Mouse (Mus musculus) thymus, postnatal 25 days (tissue): ENCODE results near the gene Pcsk1.

Source experiments
- DNase-seq: peaks from one replicate; pipeline ENCODE4 v3.0.0; 2022

Gene Pcsk1

DNA sequence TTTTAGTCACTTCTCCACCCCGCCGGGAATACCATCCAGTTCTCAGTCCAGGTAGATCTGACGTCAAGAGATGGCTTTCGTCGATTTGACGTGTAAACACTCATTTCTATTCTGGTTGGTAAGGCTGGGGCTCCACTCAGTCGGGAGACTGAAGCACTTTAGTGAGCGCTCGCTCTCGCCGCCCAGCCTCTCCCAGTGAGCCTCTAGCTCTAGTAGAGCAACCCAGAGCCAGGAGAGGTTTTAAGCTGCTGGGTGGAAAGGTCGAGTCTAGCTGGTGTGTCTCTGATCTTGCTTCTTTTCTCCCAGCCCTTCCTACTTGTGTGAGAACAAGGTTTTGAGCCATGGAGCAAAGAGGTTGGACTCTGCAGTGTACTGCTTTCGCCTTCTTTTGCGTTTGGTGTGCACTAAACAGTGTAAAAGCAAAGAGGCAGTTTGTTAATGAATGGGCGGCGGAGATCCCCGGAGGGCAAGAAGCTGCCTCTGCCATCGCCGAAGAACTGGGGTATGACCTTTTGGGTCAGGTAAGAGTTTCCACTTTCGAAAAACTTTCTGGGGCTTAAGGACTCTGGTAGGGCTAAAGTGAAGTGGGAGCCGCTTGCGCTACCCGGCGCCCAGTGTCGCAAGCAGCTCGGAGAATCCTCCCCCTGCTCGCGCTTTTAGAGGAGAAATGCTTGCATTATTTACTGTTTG, at the start of gene Pcsk1:
TSS of gene Pcsk1 (plus strand) at position 106 of the 690 bp plus-strand sequence.
- DNase-seq: no peak

DNA sequence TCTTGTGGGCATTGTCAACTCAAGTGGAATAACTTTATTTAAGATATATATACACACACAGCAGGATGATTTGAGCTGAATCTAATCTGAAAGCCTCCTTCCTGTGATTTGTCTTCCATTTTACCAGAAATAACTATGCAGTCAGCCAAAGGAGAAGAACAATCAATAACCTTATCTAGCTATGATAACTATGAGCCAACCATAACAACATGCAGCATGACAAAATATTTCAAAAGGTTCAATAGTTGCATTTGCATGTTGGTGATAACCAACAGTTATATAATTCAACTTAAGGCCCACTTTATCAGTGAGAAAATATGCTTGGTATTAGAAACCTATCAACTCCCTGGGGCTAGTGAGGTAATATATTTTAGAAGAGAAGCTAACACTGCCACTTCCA, 30.8 kb upstream of the Pcsk1 start:
- no peak for DNase-seq

DNA sequence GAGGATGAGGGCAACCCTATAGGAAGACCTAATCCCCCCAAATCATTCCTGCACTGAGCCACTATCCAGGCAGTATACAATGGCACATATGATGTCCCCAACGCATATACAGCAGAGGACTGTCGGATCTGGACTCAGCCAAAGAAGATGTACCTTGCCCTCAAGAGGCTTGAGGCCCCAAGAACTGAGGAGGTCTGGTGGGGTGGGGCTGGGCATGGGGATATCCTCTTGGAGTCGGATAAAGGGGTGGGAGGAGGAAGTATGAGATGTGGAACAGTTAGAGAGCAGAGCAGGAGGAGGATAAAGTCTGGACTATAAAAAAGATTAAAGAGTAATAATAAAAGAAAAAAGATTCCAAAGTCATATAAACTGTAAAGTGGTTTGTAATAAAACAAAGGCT, 25.7 kb upstream of the Pcsk1 start:
- DNase-seq: no peak

DNA sequence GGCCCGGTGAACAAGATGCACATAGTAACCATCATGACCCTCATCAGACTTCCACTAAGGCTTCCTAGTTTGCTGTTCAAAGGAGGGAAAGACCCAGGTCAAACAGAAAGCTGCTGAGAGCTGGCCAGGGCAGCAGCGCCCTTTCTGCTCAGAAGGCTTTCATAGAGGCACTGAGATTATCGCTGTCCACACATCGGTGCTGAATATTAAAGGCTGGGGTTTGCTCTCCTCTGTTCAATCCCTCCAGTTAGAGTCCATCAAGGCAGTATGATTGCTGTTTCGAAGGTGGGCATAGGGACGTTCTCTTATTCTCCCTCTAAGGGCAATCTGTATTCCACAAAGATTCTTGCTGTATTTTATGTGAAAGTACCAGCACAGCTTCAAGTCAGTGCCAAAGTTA, 1.0 kb upstream of the Pcsk1 start:
- DNase-seq: no peak

DNA sequence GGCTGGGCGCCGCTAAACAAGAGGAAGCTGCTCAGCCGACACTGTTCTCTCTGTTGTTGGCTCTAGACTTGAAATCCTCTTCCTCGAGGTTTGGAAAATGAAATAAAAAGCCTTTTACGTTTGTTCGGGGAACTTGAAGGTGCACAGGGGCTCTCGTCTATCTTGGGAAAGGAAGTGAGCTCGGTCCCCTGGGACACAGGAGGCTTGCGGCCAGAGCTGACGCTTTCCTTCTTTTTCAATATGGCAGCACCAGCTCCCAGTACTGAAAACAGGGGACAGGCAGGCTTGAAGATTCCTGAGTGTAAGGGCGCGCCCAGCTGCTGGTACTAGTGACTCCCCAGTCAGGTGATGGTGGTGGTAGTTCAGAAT, 769 bp downstream of the Pcsk1 start:
- DNase-seq: no peak

DNA sequence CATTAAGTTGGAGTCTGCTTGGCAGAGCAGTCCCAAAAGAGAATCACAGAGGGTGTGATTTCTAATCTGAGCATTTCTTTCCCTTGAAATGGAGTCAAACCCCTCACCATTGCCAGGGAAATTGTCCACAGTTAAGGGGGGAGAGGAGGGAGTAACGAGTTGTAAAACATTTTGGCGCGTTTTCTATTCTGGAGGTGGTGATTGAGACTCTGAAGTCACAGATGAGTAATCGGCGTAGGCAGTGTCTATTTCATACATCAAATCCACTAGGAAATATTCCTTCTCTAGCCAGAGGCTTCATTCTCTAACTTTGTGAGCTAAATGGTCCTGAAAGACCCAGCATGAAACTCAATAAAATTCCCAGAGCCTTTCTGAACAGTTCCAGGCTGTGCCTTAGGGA, 1.4 kb downstream of the Pcsk1 start:
- DNase-seq: no peak

DNA sequence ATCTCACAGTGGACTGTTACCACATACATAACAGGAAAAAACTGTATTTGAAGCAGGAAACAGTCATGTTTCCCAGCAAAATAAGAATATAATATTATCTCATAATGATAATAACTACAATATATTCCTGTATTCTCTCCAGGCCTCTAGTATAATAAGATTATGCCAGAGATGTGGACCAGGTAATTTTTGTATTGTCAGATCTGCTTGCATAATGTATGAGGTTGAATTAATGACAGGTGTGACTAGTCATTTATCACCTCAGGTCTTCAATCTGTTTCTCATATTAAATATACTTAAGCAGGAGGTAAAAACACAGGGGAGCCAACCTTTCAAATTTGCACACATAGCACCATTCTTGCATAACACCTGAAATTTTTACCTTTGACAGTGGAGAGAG, 5.9 kb downstream of the Pcsk1 start:
- DNase-seq: no peak

DNA sequence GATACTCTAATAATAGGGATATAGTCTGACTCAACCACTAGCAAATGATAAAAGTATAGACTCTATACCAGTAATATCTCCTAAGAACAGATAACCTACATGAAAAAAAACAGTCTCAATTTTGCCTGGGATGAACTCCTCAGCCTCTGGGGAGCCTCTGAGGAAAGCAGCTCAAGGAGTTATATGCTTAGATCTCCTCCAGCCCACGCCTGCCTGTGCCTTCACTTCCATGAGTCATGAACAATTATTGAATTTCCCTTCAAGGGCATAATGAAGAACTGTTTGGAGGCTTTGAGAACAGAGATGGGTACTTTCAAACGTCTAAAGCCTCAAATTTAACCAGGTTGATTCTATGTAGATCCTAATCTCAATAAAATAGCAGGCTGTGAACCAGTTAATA, 23.5 kb downstream of the Pcsk1 start:
- no peak for DNase-seq

DNA sequence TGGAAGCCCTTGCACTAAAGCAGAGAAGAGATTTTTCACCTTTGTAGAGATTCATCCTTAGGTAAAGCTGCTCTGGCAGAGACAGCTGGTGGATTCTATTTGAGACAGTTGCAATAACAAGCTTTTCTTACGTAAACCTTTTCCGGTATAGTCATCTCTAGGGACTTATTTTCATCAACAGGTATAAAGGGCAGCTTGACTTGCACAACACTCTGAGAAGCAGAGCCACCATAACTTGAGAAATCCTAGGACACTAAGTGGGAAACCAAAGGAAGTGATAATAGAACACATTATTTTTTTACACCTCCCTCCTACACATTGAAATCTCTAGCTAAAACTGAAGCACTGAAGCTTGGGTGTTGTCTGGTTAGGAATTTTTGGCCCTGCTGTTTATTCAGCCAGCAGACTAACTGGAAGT, 24.4 kb downstream of the Pcsk1 start:
- DNase-seq: no peak

DNA sequence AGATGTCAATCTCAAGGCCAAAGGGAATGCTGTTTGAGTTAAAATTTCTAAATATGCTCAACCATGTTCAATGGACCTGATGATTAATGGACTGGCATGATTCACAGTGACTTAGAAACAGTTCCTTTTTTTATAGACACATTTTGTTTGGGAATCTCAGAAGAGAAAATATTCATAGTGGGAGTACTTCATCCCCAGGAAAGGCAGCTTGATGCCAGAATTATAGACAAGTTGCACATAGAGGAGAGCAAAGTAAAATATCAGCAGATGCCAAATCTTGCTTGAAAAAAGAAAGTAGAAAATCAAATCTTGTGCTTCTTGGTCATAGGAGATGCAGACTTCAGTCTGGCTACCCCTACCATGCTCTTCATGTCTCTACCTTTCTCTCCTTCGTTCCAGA, 25.2 kb downstream of the Pcsk1 start:
- no peak for DNase-seq

DNA sequence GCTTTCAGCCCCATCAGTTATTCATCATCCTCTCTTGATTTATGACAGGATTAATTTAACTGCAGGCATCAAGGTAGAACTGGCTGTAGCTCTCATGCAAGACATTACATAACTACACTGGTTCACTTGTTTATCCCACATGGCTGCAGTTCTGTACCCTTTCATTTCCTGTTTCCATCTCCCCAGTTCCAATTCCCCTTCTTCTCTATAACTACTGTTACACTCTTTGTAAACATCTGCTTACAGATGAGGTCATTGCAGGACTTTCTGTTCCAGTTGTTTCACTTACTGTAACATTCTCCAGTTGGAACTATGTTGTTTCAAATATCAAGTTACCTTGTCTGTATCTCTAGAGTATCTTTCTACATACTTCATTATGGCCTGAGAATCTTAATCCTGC, 46.2 kb downstream of the Pcsk1 start:
- DNase-seq: no peak

DNA sequence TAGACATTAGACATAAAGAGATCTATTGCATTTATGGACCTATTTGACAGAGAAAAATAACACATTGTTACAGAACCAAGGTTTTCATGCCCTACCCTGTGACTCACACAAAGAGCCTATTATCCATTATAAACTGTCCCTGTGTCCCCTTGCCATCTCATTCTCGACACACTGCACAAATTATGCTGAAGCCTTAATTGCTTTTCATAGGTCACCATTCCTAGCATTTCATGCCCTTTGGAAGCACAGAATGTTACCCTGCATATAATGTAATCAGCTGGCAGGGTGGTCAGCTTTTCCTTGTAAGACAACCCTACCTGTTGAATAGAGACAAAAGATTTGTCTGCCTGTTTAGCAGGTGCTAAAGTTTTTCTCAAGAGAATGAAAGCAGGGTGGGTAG, 71.0 kb downstream of the Pcsk1 start:
- no peak for DNase-seq

DNA sequence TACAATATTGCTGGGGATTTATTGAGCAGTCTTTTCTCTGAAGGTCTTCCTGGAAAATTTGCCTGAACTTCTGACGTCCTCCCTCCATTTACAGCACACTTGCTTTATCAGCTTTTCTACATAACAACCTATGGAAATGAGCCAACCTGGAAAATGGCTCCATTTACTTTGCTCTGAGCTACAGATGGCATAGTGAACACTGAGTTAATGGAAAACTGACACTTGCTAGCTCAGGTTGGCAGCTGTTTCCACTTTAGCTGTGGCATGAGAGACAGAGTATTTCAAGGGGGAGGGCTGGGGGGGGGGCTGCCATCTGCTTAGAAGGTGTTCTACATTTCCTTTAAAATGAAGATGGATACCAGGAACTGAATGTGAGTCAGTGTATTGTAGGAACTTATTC, 73.8 kb downstream of the Pcsk1 start:
- DNase-seq: no peak
